Mouse (Mus musculus) megakaryocyte-erythroid progenitor cell, adult 5-6 weeks (primary cell): ENCODE results near the gene M6pr. TPM values are rescaled to one million over a fixed set of nuclear protein-coding genes. Genes with fewer than 3 reads are reported as not detected.

Source experiments
- ATAC-seq: replicated peaks from 2 replicates; pipeline ENCODE4 v1.8.0; 2016; ENCODE audit warnings: mild to moderate bottlenecking, inconsistent platforms; ENCODE audit not compliant: severe bottlenecking, poor library complexity, low FRiP score, low TSS enrichment
- total RNA-seq, 2 experiments: library from RNA; stranded (forward) in 1 of 2; stranded (reverse) in 1 of 2; fragments of 200-1000, 215-1000 nt in 1 of 2; fragments of >200 nt in 1 of 2; fragmentation: Nextera tagmentation in 1 of 2; gene quantifications; 2 replicates each; pipeline ENCODE4 v1.2.3; 2014 to 2017

M6pr gene
- total RNA-seq (2014; fragmentation: Nextera tagmentation) (160 and 166 TPM in 2 replicates), total RNA-seq (2017) (303 and 354 TPM in 2 replicates)

GRCm38 (mm10) chr6:122308505-122309393, at the start of gene M6pr:
Gene M6pr (plus strand): TSS chr6:122308720.
- peak; percentile 92 for ATAC-seq

GRCm38 (mm10) chr6:122262543-122262942, 46.0 kb upstream of the M6pr start:
- ATAC-seq, result no peak

- peak; percentile 42 for ATAC-seq
These were observed 40.0 kb upstream of the M6pr start for GRCm38 (mm10) chr6:122268561-122268960.

GRCm38 (mm10) chr6:122269170-122269569, 39.4 kb upstream of the M6pr start:
- ATAC-seq, result no peak

- peak; percentile 71 for ATAC-seq
These were observed 38.4 kb upstream of the M6pr start for GRCm38 (mm10) chr6:122270152-122270551.

GRCm38 (mm10) chr6:122274546-122274945, 34.0 kb upstream of the M6pr start:
- peak; percentile 83 for ATAC-seq

- no peak for ATAC-seq
These were observed 32.0 kb upstream of the M6pr start for GRCm38 (mm10) chr6:122276565-122276964.

GRCm38 (mm10) chr6:122282782-122283181, 25.7 kb upstream of the M6pr start, which contains the start of gene Klrg1:
Gene Klrg1 (minus strand): TSS chr6:122282882.
- ATAC-seq, result no peak

GRCm38 (mm10) chr6:122283429-122283828, 25.1 kb upstream of the M6pr start:
- ATAC-seq, result no peak

GRCm38 (mm10) chr6:122284304-122284703, 24.2 kb upstream of the M6pr start:
- peak; percentile 82 for ATAC-seq

GRCm38 (mm10) chr6:122284823-122285222, 23.7 kb upstream of the M6pr start:
- no peak for ATAC-seq

- ATAC-seq, result 0 out of 2 replicates have a peak, but pooled peaks have one; percentile 48
These were observed 20.3 kb upstream of the M6pr start for GRCm38 (mm10) chr6:122288263-122288662.

- no peak for ATAC-seq
These were observed 19.2 kb upstream of the M6pr start for GRCm38 (mm10) chr6:122289313-122289712.

- ATAC-seq, result no peak
These were observed 18.3 kb upstream of the M6pr start for GRCm38 (mm10) chr6:122290253-122290652.

- no peak for ATAC-seq
These were observed 17.3 kb upstream of the M6pr start for GRCm38 (mm10) chr6:122291264-122291663.

- ATAC-seq, result peak; percentile 53
These were observed 16.8 kb upstream of the M6pr start for GRCm38 (mm10) chr6:122291735-122292134.

GRCm38 (mm10) chr6:122292184-122292583, 16.3 kb upstream of the M6pr start:
- ATAC-seq, result no peak

GRCm38 (mm10) chr6:122293121-122293520, 15.4 kb upstream of the M6pr start:
- ATAC-seq, result no peak

GRCm38 (mm10) chr6:122293796-122294195, 14.7 kb upstream of the M6pr start:
- no peak for ATAC-seq

- ATAC-seq, result no peak
These were observed 14.2 kb upstream of the M6pr start for GRCm38 (mm10) chr6:122294290-122294689.

- ATAC-seq, result peak; percentile 42; the same call in 1 of the 2 replicates
These were observed 13.3 kb upstream of the M6pr start for GRCm38 (mm10) chr6:122295242-122295641.
